In genomic region chr14:24036208-24036535, GRCm38 (mm10) we compare ENCODE assay signal across 23 mouse cellular contexts. TPM values are rescaled to one million over a fixed set of nuclear protein-coding genes. Genes with fewer than 3 reads are reported as not detected.
A peak's percentile ranks its signal among the peaks of the same experiment; 100 is the strongest.
DNase-seq lines count a peak whose midpoint lies in the region; TF ChIP-seq lines count a peak whose summit lies in the region.
"Had no signal": no experiment of that assay in that cellular context is flagged by ENCODE, and none has a peak within 500 bp of the region (broad histone marks: within the 10 kb centered on the region; RNA-seq: fewer than 3 reads in every experiment).

No protein-coding gene starts in this region.

- no peaks in the 10 kb centered on the region for H3K4me1 ChIP-seq in testis, adult 2 months (ENCODE audit: control insufficient read depth, insufficient read depth, low read length)
- H3K4me1 ChIP-seq: embryonic facial prominence, embryonic 15.5 days had no signal

- no peak for TF ChIP-seq POLR2A in testis, adult 2 months (IDR thresholded peaks at IDR 0.05; ENCODE audit: control insufficient read depth, low read depth, low read length)

- peak overlapping the region; percentile 49 for H3K27ac ChIP-seq in testis, adult 2 months (ENCODE audit: control insufficient read depth, insufficient read depth, low read depth, low read length)
- H3K27ac ChIP-seq: embryonic facial prominence, embryonic 15.5 days; hindbrain, embryonic 14.5 days; left cerebral cortex, adult 2 months; macrophage had no signal

- DNase-seq in lung, postnatal 4 days, result peak; percentile 5 to 29
- no peak for DNase-seq in lung, postnatal 25 days (ENCODE audit: low spot score)
- DNase-seq in testis, postnatal 10 days (ENCODE audit: low spot score), result no peak
- DNase-seq in adrenal gland, postnatal 10 days, result peak; percentile 70
- no peak for DNase-seq in layer of hippocampus, adult 9-10 months (ENCODE audit: low spot score)
- DNase-seq in frontal cortex, adult 2 months (ENCODE audit: extremely low spot score in 1 of 2, low spot score in 1 of 2), result no peak
- DNase-seq in embryo, embryonic 10 days (ENCODE audit: low spot score), result no peak
- DNase-seq: B cell, adult 2 months; forebrain, postnatal 0 days; heart, postnatal 36 days; kidney, adult 8-10 months; kidney, postnatal 25 days; layer of hippocampus, adult 9-11 months; liver; thymus, postnatal 14 days had no signal

- H3K36me3 ChIP-seq in testis, adult 2 months (ENCODE audit: control insufficient read depth, insufficient read depth, low read length), result no peaks in the 10 kb centered on the region
- H3K36me3 ChIP-seq: embryonic facial prominence, embryonic 15.5 days; forebrain, embryonic 10.5 days had no signal

- H3K4me3 ChIP-seq in testis, adult 2 months (ENCODE audit: control insufficient read depth, low read depth, low read length), result no peak overlapping the region
- H3K4me3 ChIP-seq: embryonic facial prominence, embryonic 15.5 days; forebrain, embryonic 10.5 days; left cerebral cortex, adult 2 months had no signal

- no peak for TF ChIP-seq CTCF in testis, adult 2 months (IDR thresholded peaks at IDR 0.05; ENCODE audit: control insufficient read depth, insufficient read depth, insufficient replicate concordance, low read depth, low read length)

- no peaks in the 10 kb centered on the region for H3K27me3 ChIP-seq in testis, adult 2 months (ENCODE audit: control insufficient read depth, insufficient read depth, low read length)
- H3K27me3 ChIP-seq: embryonic facial prominence, embryonic 15.5 days had no signal

RNA-seq across cellular contexts. Expression of gene Kcnma1, which starts 21.9 kb away (rescaled TPM):
- polyA plus RNA-seq in testis, adult 2 months (2012; rRNA removed), result 2.9 and 3.0 TPM in 2 replicates
- total RNA-seq in adrenal gland, postnatal 10 days (2021), result 10 to 100 TPM; 27.2 to 48.2 TPM
- 45.7 and 51.9 TPM in 2 replicates for polyA plus RNA-seq in frontal cortex, adult 2 months (2012; rRNA removed)
- total RNA-seq: neutrophil, adult 5-6 weeks had no signal
- polyA plus RNA-seq: activated CD4-positive, CD25-positive, alpha-beta regulatory T cell, adult 4 months; macrophage had no signal

Comparison
In these comparisons a context has a peak if more than half of its experiments do, and no peak if none do; other contexts are left out.
1. DNase-seq: peak in lung, postnatal 4 days (2 of 2) and adrenal gland, postnatal 10 days (single experiment); none in lung, postnatal 25 days (single experiment), testis, postnatal 10 days (single experiment), layer of hippocampus, adult 9-10 months (single experiment), frontal cortex, adult 2 months (0 of 2) and embryo, embryonic 10 days (single experiment).
2. RNA of gene Kcnma1, which starts 21.9 kb away (polyA plus RNA-seq): 45.7 to 51.9 TPM in frontal cortex, adult 2 months; 2.9 to 3.0 TPM in testis, adult 2 months; every median in the first group is over 10 times any median in the second.